Mouse (Mus musculus) G1E (cell line): ENCODE data around the gene Tpra1.

Source experiments
- CTCF ChIP-seq: IDR thresholded peaks from 2 replicates; pipeline ENCODE4 v1.5.1; 2012; ENCODE audit warnings: low read depth, low read length, inconsistent platforms, mixed read lengths
- GATA1 ChIP-seq: IDR thresholded peaks from 2 replicates; pipeline ENCODE4 v1.6.1; 2012; ENCODE audit warnings: borderline replicate concordance, low read length, inconsistent platforms, mixed read lengths

DNA sequence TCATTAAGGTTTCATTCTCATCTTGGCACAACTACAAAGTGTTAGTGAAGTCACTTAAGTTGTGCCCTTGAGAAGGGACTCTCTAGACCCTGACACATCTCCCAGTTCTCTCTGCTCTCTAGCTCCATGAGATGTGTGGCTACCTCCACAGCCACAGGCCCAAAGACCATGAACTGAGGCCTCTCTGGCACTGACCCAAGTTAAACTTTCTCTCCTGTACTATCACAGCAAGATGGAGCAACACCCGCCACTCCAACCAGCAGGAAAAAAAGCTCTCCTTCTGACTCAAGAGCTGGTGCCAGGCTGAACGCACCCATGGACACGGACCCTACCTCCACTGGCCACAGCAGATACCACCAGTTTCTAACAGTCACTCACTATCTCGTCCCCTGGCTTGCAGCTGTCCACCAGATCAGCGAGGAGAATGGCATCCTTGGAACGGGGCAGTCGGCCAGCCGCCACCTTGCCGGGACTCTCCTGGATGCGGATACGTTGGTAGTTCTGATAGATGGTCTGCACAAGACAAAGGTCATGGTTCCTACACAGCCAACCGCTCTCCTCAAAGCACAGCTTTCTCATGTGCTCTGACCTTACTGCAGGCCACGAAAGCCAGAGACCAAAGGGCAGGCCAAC, 12.5 kb upstream of the Tpra1 start:
- no peak for TF ChIP-seq CTCF
- TF ChIP-seq GATA1: no peak
